Mouse (Mus musculus) bone marrow macrophage, adult 2 months (primary cell): Measurements from ENCODE around the gene Lrig2.

Source experiments
- CTCF ChIP-seq: IDR thresholded peaks from 2 replicates; pipeline ENCODE4 v1.5.1; 2012; ENCODE audit warnings: low read depth, mild to moderate bottlenecking, low read length, moderate library complexity
- POLR2A ChIP-seq: IDR thresholded peaks from 2 replicates; pipeline ENCODE4 v1.6.1; 2012; ENCODE audit warnings: mild to moderate bottlenecking, low read depth, low read length, borderline replicate concordance

GRCm38 (mm10) chr3:104416806-104417205, 94.9 kb downstream of the Lrig2 start:
- no peak for TF ChIP-seq CTCF
- no peak for TF ChIP-seq POLR2A
